Mouse (Mus musculus) layer of hippocampus, postnatal 14 days (tissue): Measurements from ENCODE around the gene Ttll4. TPM values are rescaled to one million over a fixed set of nuclear protein-coding genes. Genes with fewer than 3 reads are reported as not detected.

ENCODE experiments used
- DNase-seq, 2 experiments: peaks; one replicate each; pipeline ENCODE4 v3.0.0; 2021 to 2022; ENCODE audit warnings: low spot score in 2 of 2, mixed read lengths in 1 of 2
- total RNA-seq, 2 experiments: library from RNA; stranded (reverse); gene quantifications; 2 replicates each; pipeline ENCODE4 v1.2.3; 2021

Gene Ttll4
- total RNA-seq, 2 experiments from 2014 or later, result 23.3 to 23.8 TPM

DNA sequence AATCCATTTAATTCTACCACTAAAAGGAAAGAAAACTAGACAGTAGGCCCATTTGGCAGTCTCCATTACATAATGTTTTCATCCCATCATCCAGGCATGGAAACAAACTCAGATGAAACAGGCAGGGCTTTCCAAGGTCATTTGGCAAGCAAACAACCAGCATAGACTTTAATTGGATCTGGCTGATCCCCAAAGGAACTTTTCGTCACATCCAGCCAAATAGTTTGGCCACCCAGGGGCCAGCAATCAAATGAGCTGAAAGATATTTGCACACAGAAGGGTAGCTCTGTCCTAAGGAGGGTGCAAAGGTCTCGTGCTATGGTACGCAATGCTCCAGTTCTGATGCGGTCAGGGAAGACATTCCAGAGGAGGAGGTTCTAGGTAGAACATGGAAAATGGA lies 89.1 kb downstream of the Ttll4 start:
- peak in 1 of 2 experiments; percentile 74 for DNase-seq

DNA sequence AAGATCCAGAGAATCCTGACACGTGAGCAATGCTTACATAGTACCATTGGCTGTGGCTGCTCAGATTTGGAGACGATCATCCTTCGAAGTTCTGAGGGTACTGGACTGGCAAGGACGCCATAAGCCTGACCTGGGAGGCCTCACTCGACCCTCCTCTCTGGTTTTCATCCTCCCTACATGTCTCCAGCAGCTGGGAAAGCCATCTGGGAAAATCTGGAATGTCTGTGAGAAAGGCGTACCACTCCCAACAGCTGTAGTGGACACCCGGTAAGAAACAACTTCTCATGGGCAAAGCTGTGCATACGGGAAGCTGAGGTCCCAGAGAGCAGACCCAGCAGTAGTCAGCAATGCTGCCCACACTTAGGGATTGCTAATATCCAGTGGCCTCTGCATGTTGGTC lies 90.6 kb downstream of the Ttll4 start:
- DNase-seq, result no peak

GRCm38 (mm10) chr1:74752833-74753232 lies 91.3 kb downstream of the Ttll4 start:
- no peak for DNase-seq

Other genes with a start within 250 kb of the Ttll4 start
- 10 to 100 TPM; 30.5 to 33.4 TPM for gene Cnot9, start 155.7 kb upstream of the Ttll4 start, total RNA-seq
- 10 to 100 TPM; 19.4 to 19.9 TPM for gene Plcd4, start 118.9 kb upstream of the Ttll4 start, total RNA-seq
- 10 to 100 TPM; 21.6 to 21.7 TPM for gene Usp37, start 117.5 kb upstream of the Ttll4 start, total RNA-seq
- 10 to 100 TPM; 24.0 to 25.5 TPM for gene Zfp142, start 73.5 kb upstream of the Ttll4 start, total RNA-seq
- 10 to 100 TPM; 22.6 to 25.7 TPM for gene Bcs1l, start 73.5 kb upstream of the Ttll4 start, total RNA-seq
- 10 to 100 TPM; 50.9 to 51.6 TPM for gene Rnf25, start 60.3 kb upstream of the Ttll4 start, total RNA-seq
- gene Stk36, start 60.3 kb upstream of the Ttll4 start, total RNA-seq, result 1 to 10 TPM; 6.2 to 7.3 TPM
- gene Cyp27a1, start 51.8 kb downstream of the Ttll4 start, total RNA-seq, result 1 to 10 TPM; 1.1 to 2.6 TPM
- under 1 TPM; 0.14 to 0.55 TPM for gene Prkag3, start 87.5 kb downstream of the Ttll4 start, total RNA-seq
- under 1 TPM; 0.43 to 0.58 TPM for gene Wnt6, start 110.1 kb downstream of the Ttll4 start, total RNA-seq
- gene Wnt10a, start 129.8 kb downstream of the Ttll4 start, total RNA-seq, result 1 to 10 TPM; 1.9 to 2.0 TPM
- 100 to 1,000 TPM; 270 to 283 TPM for gene Cdk5r2, start 193.2 kb downstream of the Ttll4 start, total RNA-seq
- not detected for gene Fev, start 223.7 kb downstream of the Ttll4 start, total RNA-seq
- gene Cryba2, start 231.4 kb downstream of the Ttll4 start, total RNA-seq, result under 1 TPM in 1 of 2 experiments, not detected in 1; 0.91 TPM